Mouse (Mus musculus): ENCODE measurements around the gene Tssk2.

The Tssk2 gene

GRCm38 (mm10) chr16:17911052-17911595, 12.7 kb downstream of the Tssk2 start, which contains the start of gene Ess2:
Gene Ess2 (minus strand): TSS chr16:17911348.
- DNase-seq: peak; percentile 89

GRCm38 (mm10) chr16:17914307-17915249, 16.1 kb downstream of the Tssk2 start, which contains the start of gene Gsc2:
Gene Gsc2 (minus strand): TSS chr16:17915059.
- DNase-seq: peak; percentile 29

- peak; percentile 36 for DNase-seq
Measured at GRCm38 (mm10) chr16:17920586-17920985, 22.1 kb downstream of the Tssk2 start.

GRCm38 (mm10) chr16:17921325-17922162, 23.1 kb downstream of the Tssk2 start:
- peak; percentile 95 for DNase-seq

GRCm38 (mm10) chr16:17922163-17922538, 23.7 kb downstream of the Tssk2 start:
- no peak for DNase-seq

GRCm38 (mm10) chr16:17927351-17928082, 29.1 kb downstream of the Tssk2 start:
- peak; percentile 49 for DNase-seq

- peak; percentile 95 for DNase-seq
Measured at GRCm38 (mm10) chr16:17928087-17928580, 29.7 kb downstream of the Tssk2 start, which contains the start of gene Slc25a1. Gene Slc25a1 (minus strand): TSS chr16:17928219.

- DNase-seq: peak; percentile 83
Measured at GRCm38 (mm10) chr16:17928627-17929104, 30.2 kb downstream of the Tssk2 start.

- DNase-seq: no peak
Measured at GRCm38 (mm10) chr16:17929211-17929610, 30.8 kb downstream of the Tssk2 start.

GRCm38 (mm10) chr16:17929631-17930030, 31.2 kb downstream of the Tssk2 start:
- DNase-seq: no peak

GRCm38 (mm10) chr16:17931906-17932460, 33.5 kb downstream of the Tssk2 start:
- no peak for DNase-seq

GRCm38 (mm10) chr16:17933594-17934444, 35.4 kb downstream of the Tssk2 start:
- DNase-seq: peak; percentile 47

- no peak for DNase-seq
Measured at GRCm38 (mm10) chr16:17934445-17934910, 36.0 kb downstream of the Tssk2 start.

- no peak for DNase-seq
Measured at GRCm38 (mm10) chr16:17936776-17937175, 38.3 kb downstream of the Tssk2 start.

GRCm38 (mm10) chr16:17938187-17938586, 39.8 kb downstream of the Tssk2 start:
- no peak for DNase-seq

GRCm38 (mm10) chr16:17938821-17939220, 40.4 kb downstream of the Tssk2 start:
- DNase-seq: peak; percentile 87

GRCm38 (mm10) chr16:17939255-17939751, 40.9 kb downstream of the Tssk2 start:
- DNase-seq: peak; percentile 84

- no peak for DNase-seq
Measured at GRCm38 (mm10) chr16:17943466-17943865, 45.0 kb downstream of the Tssk2 start.

GRCm38 (mm10) chr16:17945081-17945831, 46.8 kb downstream of the Tssk2 start:
- no peak for DNase-seq

Data from liver (tissue).